Mouse (Mus musculus) cerebellum, adult 2 months (tissue): ENCODE data around the gene Nkain2.

Source experiments
- CTCF ChIP-seq: fragments of 200-500 bp; IDR thresholded peaks from 2 replicates; pipeline ENCODE4 v1.5.1; 2011; ENCODE audit warnings: low read depth, mild to moderate bottlenecking, control low read depth, low read length, moderate library complexity, borderline replicate concordance; ENCODE audit not compliant: insufficient read depth
- POLR2A ChIP-seq: fragments of 200-500 bp; IDR thresholded peaks from 2 replicates; pipeline ENCODE4 v1.6.1; 2011; ENCODE audit warnings: low read length, control low read depth, borderline replicate concordance; ENCODE audit not compliant: insufficient read depth

GRCm38 (mm10) chr10:32536057-32536456, 354.2 kb downstream of the Nkain2 start:
- TF ChIP-seq POLR2A = no peak
- TF ChIP-seq CTCF = no peak
